Mouse (Mus musculus): ENCODE measurements around the gene Gucy2c. TPM values are rescaled to one million over a fixed set of nuclear protein-coding genes. Genes with fewer than 3 reads are reported as not detected.

The Gucy2c gene
- polyA plus RNA-seq, 1 experiment from 2014 or later, result 0.19 TPM

GRCm38 (mm10) chr6:136769859-136770258 is 11.7 kb downstream of the Gucy2c start:
- H3K36me3 ChIP-seq, result no peaks in the 10 kb centered on the region
- H3K27ac ChIP-seq, result peak overlapping the region; percentile 32
- no peaks in the 10 kb centered on the region for H3K9me3 ChIP-seq
- H3K4me1 ChIP-seq, result peaks cover 16% of the 10 kb centered on the region
- H3K4me3 ChIP-seq, result no peak overlapping the region
- ATAC-seq (ENCODE audit: borderline replicate concordance, extremely low read depth, low FRiP score, low TSS enrichment), result peak; percentile 59; the same call in 1 of the 2 replicates
- H3K4me2 ChIP-seq, result no peak overlapping the region
- no peaks in the 10 kb centered on the region for H3K27me3 ChIP-seq
- no peak overlapping the region for H3K9ac ChIP-seq
- WGBS, result 60% methylated on average over 7 of the region's 7 CpGs

- Histone ChIP-seq H3K4me2 (no peak overlapping the region), H3K4me3 (no peak overlapping the region), H3K27me3 (no peaks in the 10 kb centered on the region), H3K9ac (no peak overlapping the region), H3K27ac (peak overlapping the region; percentile 32), H3K36me3 (no peaks in the 10 kb centered on the region), H3K9me3 (no peaks in the 10 kb centered on the region), H3K4me1 (peaks cover 22% of the 10 kb centered on the region)
- peak; percentile 49; the same call in 1 of the 2 replicates for ATAC-seq (ENCODE audit: borderline replicate concordance, extremely low read depth, low FRiP score, low TSS enrichment)
- WGBS, result 54% methylated on average over 8 of the region's 8 CpGs
Observed at GRCm38 (mm10) chr6:136769143-136769542, 12.4 kb downstream of the Gucy2c start.

- Histone ChIP-seq H3K27me3 (no peaks in the 10 kb centered on the region), H3K9me3 (no peaks in the 10 kb centered on the region), H3K4me2 (no peak overlapping the region), H3K4me3 (no peak overlapping the region), H3K36me3 (no peaks in the 10 kb centered on the region), H3K4me1 (peaks cover 21% of the 10 kb centered on the region), H3K27ac (peak overlapping the region; percentile 64; the same call in 1 of the 2 replicates), H3K9ac (no peak overlapping the region)
- WGBS, result 11% methylated on average over 1 of the region's 1 CpGs
- peak; percentile 95 for ATAC-seq (ENCODE audit: borderline replicate concordance, extremely low read depth, low FRiP score, low TSS enrichment)
Observed at GRCm38 (mm10) chr6:136763912-136764311, 17.7 kb downstream of the Gucy2c start.

- Histone ChIP-seq H3K4me1 (no peaks in the 10 kb centered on the region), H3K36me3 (no peaks in the 10 kb centered on the region), H3K27me3 (no peaks in the 10 kb centered on the region), H3K27ac (no peak overlapping the region), H3K4me2 (no peak overlapping the region), H3K9ac (no peak overlapping the region), H3K4me3 (no peak overlapping the region), H3K9me3 (no peaks in the 10 kb centered on the region)
- WGBS, result 85% methylated on average over 11 of the region's 11 CpGs
- ATAC-seq (ENCODE audit: borderline replicate concordance, extremely low read depth, low FRiP score, low TSS enrichment), result no peak
Observed at GRCm38 (mm10) chr6:136750567-136750966, 31.0 kb downstream of the Gucy2c start.

GRCm38 (mm10) chr6:136745586-136745985 is 36.0 kb downstream of the Gucy2c start:
- H3K27ac ChIP-seq, result no peak overlapping the region
- no peaks in the 10 kb centered on the region for H3K9me3 ChIP-seq
- 55% methylated on average over 5 of the region's 5 CpGs for WGBS
- H3K4me2 ChIP-seq, result no peak overlapping the region
- no peaks in the 10 kb centered on the region for H3K27me3 ChIP-seq
- H3K4me3 ChIP-seq, result no peak overlapping the region
- no peaks in the 10 kb centered on the region for H3K36me3 ChIP-seq
- no peak overlapping the region for H3K9ac ChIP-seq
- no peak for ATAC-seq (ENCODE audit: borderline replicate concordance, extremely low read depth, low FRiP score, low TSS enrichment)
- H3K4me1 ChIP-seq, result peaks cover 7% of the 10 kb centered on the region; the same call in 1 of the 2 replicates

DNA sequence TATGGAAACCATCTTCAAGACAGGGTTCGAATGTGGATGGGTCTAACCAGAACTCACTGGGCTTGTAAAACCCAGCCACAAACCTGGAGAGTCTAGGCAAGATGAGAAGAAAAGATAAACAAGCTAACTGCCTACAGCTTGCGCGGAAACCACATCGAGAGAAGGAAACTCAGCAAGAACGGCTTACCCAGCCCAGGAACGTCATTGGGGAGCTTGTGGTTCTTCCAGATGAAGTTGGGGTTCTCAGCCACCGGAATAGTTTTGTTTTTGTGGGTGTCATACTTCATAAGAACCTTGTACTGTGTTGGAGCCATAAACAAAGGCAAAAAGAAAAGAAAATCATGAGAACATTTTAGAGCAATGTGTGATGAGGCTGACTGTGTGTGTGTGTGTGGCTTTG is 37.8 kb downstream of the Gucy2c start:
- Histone ChIP-seq H3K27ac (no peak overlapping the region), H3K4me1 (peaks cover 7% of the 10 kb centered on the region; the same call in 1 of the 2 replicates), H3K4me2 (no peak overlapping the region), H3K4me3 (no peak overlapping the region), H3K36me3 (no peaks in the 10 kb centered on the region), H3K9me3 (no peaks in the 10 kb centered on the region), H3K9ac (no peak overlapping the region), H3K27me3 (no peaks in the 10 kb centered on the region)
- no peak for ATAC-seq (ENCODE audit: borderline replicate concordance, extremely low read depth, low FRiP score, low TSS enrichment)
- WGBS, result 70% methylated on average over 7 of the region's 7 CpGs

- Histone ChIP-seq H3K36me3 (no peaks in the 10 kb centered on the region), H3K4me1 (peaks cover 7% of the 10 kb centered on the region; the same call in 1 of the 2 replicates), H3K9me3 (no peaks in the 10 kb centered on the region), H3K27ac (no peak overlapping the region), H3K4me2 (no peak overlapping the region), H3K4me3 (no peak overlapping the region), H3K9ac (no peak overlapping the region), H3K27me3 (no peaks in the 10 kb centered on the region)
- ATAC-seq (ENCODE audit: borderline replicate concordance, extremely low read depth, low FRiP score, low TSS enrichment), result peak; percentile 55; the same call in 1 of the 2 replicates
- WGBS, result 35% methylated on average over 10 of the region's 10 CpGs
Observed at GRCm38 (mm10) chr6:136742352-136743118, 39.0 kb downstream of the Gucy2c start.

DNA sequence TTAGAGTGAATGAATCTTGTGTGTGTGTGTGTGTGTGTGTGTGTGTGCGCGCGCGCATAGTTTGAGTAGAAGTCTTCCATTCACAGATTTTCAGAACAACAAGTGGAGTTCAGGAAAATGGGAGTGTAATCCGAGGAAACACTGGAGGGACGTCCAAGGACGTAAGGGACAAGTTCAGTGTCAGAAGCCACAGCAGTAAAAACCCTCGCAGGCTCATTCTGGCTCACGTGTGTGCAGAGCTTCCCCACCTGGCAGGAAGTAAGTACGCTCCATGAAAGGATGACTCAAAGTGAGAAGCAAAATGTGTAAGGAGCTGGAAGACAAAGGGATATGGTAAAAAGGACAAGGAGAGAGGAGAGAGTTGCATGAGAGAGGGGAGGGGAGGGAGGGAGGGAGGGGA is 40.3 kb downstream of the Gucy2c start:
- Histone ChIP-seq H3K36me3 (no peaks in the 10 kb centered on the region), H3K4me2 (no peak overlapping the region), H3K4me1 (peaks cover 7% of the 10 kb centered on the region; the same call in 1 of the 2 replicates), H3K9ac (no peak overlapping the region), H3K27me3 (no peaks in the 10 kb centered on the region), H3K4me3 (no peak overlapping the region), H3K9me3 (no peaks in the 10 kb centered on the region), H3K27ac (no peak overlapping the region)
- no peak for ATAC-seq (ENCODE audit: borderline replicate concordance, extremely low read depth, low FRiP score, low TSS enrichment)
- 76% methylated on average over 10 of the region's 10 CpGs for WGBS

- Histone ChIP-seq H3K4me2 (no peak overlapping the region), H3K9ac (no peak overlapping the region), H3K27me3 (no peaks in the 10 kb centered on the region), H3K4me3 (no peak overlapping the region), H3K27ac (no peak overlapping the region), H3K36me3 (no peaks in the 10 kb centered on the region), H3K4me1 (no peaks in the 10 kb centered on the region), H3K9me3 (no peaks in the 10 kb centered on the region)
- ATAC-seq (ENCODE audit: borderline replicate concordance, extremely low read depth, low FRiP score, low TSS enrichment), result no peak
- WGBS, result 80% methylated on average over 7 of the region's 7 CpGs
Observed at GRCm38 (mm10) chr6:136735766-136736165, 45.8 kb downstream of the Gucy2c start.

DNA sequence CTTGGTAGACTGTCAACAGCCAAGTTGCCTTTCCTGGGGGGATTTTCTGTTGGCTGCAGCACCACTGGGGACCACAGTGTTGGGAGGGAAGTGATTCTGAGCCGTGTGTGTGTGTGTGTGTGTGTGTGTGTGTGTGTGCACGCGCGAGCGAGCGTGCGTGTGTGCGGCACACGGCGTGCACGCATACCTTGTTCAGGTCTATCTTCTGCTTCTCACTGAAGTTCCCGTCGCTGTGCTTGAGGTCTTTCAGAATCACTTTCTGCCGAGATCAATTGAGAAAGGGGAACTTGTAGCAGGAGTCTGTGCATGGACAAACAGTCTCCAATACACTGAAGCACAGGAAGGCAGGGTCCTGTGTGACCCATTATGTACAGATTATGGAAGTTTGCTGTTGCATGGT is 53.4 kb downstream of the Gucy2c start:
- Histone ChIP-seq H3K9me3 (no peaks in the 10 kb centered on the region), H3K9ac (no peak overlapping the region), H3K4me2 (no peak overlapping the region), H3K27me3 (no peaks in the 10 kb centered on the region), H3K36me3 (no peaks in the 10 kb centered on the region), H3K4me1 (no peaks in the 10 kb centered on the region), H3K4me3 (no peak overlapping the region), H3K27ac (no peak overlapping the region)
- 89% methylated on average over 14 of the region's 14 CpGs for WGBS
- ATAC-seq (ENCODE audit: borderline replicate concordance, extremely low read depth, low FRiP score, low TSS enrichment), result no peak

GRCm38 (mm10) chr6:136723171-136723570 is 58.4 kb downstream of the Gucy2c start:
- H3K4me3 ChIP-seq, result no peak overlapping the region
- H3K27ac ChIP-seq, result no peak overlapping the region
- H3K4me2 ChIP-seq, result no peak overlapping the region
- H3K27me3 ChIP-seq, result no peaks in the 10 kb centered on the region
- WGBS, result 57% methylated on average over 3 of the region's 3 CpGs
- H3K36me3 ChIP-seq, result no peaks in the 10 kb centered on the region
- no peaks in the 10 kb centered on the region for H3K9me3 ChIP-seq
- no peak for ATAC-seq (ENCODE audit: borderline replicate concordance, extremely low read depth, low FRiP score, low TSS enrichment)
- no peaks in the 10 kb centered on the region for H3K4me1 ChIP-seq
- no peak overlapping the region for H3K9ac ChIP-seq

GRCm38 (mm10) chr6:136722565-136722964 is 59.0 kb downstream of the Gucy2c start:
- ATAC-seq (ENCODE audit: borderline replicate concordance, extremely low read depth, low FRiP score, low TSS enrichment), result no peak
- no peaks in the 10 kb centered on the region for H3K36me3 ChIP-seq
- no peak overlapping the region for H3K4me2 ChIP-seq
- no peak overlapping the region for H3K9ac ChIP-seq
- no peak overlapping the region for H3K4me3 ChIP-seq
- no peaks in the 10 kb centered on the region for H3K9me3 ChIP-seq
- no peaks in the 10 kb centered on the region for H3K27me3 ChIP-seq
- no peaks in the 10 kb centered on the region for H3K4me1 ChIP-seq
- 75% methylated on average over 5 of the region's 7 CpGs for WGBS
- no peak overlapping the region for H3K27ac ChIP-seq
